ENCODE assay signal across 8 mouse cellular contexts in the genomic region with DNA sequence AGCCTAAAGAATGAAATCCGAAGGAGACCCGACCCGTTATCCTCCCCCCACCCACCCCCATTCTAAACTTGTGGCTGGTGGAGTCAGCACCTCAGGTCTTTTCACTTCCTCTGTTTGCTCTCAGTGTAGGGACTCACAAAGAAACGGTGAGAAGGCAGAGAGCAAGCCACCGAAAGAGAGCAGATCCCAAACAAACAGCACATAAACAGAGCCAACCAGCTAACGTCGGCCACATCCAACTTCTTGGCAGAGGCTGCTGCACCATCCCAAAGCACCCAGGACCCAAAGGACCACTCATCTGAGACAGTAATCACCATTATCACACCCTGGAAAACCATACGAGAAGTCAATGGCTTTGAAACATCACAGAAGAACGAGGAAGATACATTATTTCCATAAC. TPM values are rescaled to one million over a fixed set of nuclear protein-coding genes. Genes with fewer than 3 reads are reported as not detected.
DNase-seq lines count a peak whose midpoint lies in the region; ATAC-seq and TF ChIP-seq lines count a peak whose summit lies in the region.

No protein-coding gene starts in this region.

- no peaks in the 10 kb centered on the region for H3K27me3 ChIP-seq in heart, embryonic 10.5 days (ENCODE audit: insufficient read depth, poor library complexity, severe bottlenecking)
- no peaks in the 10 kb centered on the region for H3K27me3 ChIP-seq in C2C12 (ENCODE audit: control insufficient read depth, insufficient read depth, insufficient read length)
- H3K27me3 ChIP-seq in forebrain, embryonic 16.5 days (replicated peaks; ENCODE audit: control insufficient read depth, insufficient read depth, low read length): no peaks in the 10 kb centered on the region

- peak overlapping the region; percentile 93 for H3ac ChIP-seq in C2C12 (ENCODE audit: control insufficient read depth, insufficient read length, low read depth)

- WGBS in heart, embryonic 10.5 days: 40% methylated on average over 9 of the region's 9 CpGs
- 32% methylated on average over 9 of the region's 9 CpGs for WGBS in forebrain, embryonic 16.5 days
- WGBS in macrophage (ENCODE audit: missing documents): under 1% methylated on average over 9 of the region's 9 CpGs

- peak overlapping the region; percentile 72 for H3K4me2 ChIP-seq in forebrain, embryonic 16.5 days (ENCODE audit: low read length)

- peaks cover 57% of the 10 kb centered on the region for H3K79me3 ChIP-seq in C2C12 (ENCODE audit: low read depth)

- H3K9ac ChIP-seq in forebrain, embryonic 16.5 days (replicated peaks; ENCODE audit: low read depth, low read length): peak overlapping the region; percentile 87

- peak overlapping the region; percentile 91 for H3K4me3 ChIP-seq in heart, embryonic 10.5 days
- peak overlapping the region; percentile 83 for H3K4me3 ChIP-seq in C2C12 (ENCODE audit: insufficient read depth, poor library complexity, severe bottlenecking)
- peak overlapping the region; percentile 83 for H3K4me3 ChIP-seq in forebrain, embryonic 16.5 days (replicated peaks; ENCODE audit: low read length)
- H3K4me3 ChIP-seq in macrophage (ENCODE audit: inconsistent target): peak overlapping the region; percentile 61

- 0 out of 2 replicates have a peak overlapping the region, but pooled peaks have one; percentile 42 for H3K27ac ChIP-seq in heart, embryonic 10.5 days
- no peak overlapping the region for H3K27ac ChIP-seq in forebrain, embryonic 16.5 days (ENCODE audit: low read length)
- peak overlapping the region; percentile 64 for H3K27ac ChIP-seq in macrophage

- no peak for DNase-seq in heart, embryonic 10.5 days (ENCODE audit: low spot score)
- no peak for DNase-seq in heart, postnatal 10 days
- DNase-seq in gastrocnemius, postnatal 10 days: no peak
- no peak for DNase-seq in ovary, postnatal 10 days (ENCODE audit: low spot score)
- DNase-seq in layer of hippocampus, postnatal 25 days (ENCODE audit: extremely low spot score in 1 of 2, low spot score in 1 of 2): no peak

- intact Hi-C loops in heart, postnatal 10 days (cut with DNase I): no loop called here

- H3K9me3 ChIP-seq in heart, embryonic 10.5 days: no peaks in the 10 kb centered on the region
- no peaks in the 10 kb centered on the region for H3K9me3 ChIP-seq in forebrain, embryonic 16.5 days (ENCODE audit: control insufficient read depth, low read length)

- no peak for ATAC-seq in forebrain, embryonic 16.5 days

- H3K36me3 ChIP-seq in heart, embryonic 10.5 days: peaks cover 23% of the 10 kb centered on the region
- H3K36me3 ChIP-seq in C2C12 (ENCODE audit: control insufficient read depth, insufficient read depth): peaks cover 27% of the 10 kb centered on the region
- peaks cover 13% of the 10 kb centered on the region for H3K36me3 ChIP-seq in forebrain, embryonic 16.5 days (ENCODE audit: control insufficient read depth, insufficient read depth)
- peaks cover 22% of the 10 kb centered on the region; the same call in 1 of the 2 replicates for H3K36me3 ChIP-seq in macrophage (ENCODE audit: inconsistent target)

- peaks cover 27% of the 10 kb centered on the region for H3K4me1 ChIP-seq in heart, embryonic 10.5 days
- H3K4me1 ChIP-seq in forebrain, embryonic 16.5 days (replicated peaks; ENCODE audit: control insufficient read depth, insufficient read depth, low read length): peaks cover 19% of the 10 kb centered on the region

- no peak for TF ChIP-seq CTCF in C2C12 (IDR thresholded peaks at IDR 0.05; ENCODE audit: control insufficient read depth, insufficient read depth, insufficient read length)

- peaks cover 61% of the 10 kb centered on the region for H3K79me2 ChIP-seq in C2C12 (ENCODE audit: control insufficient read depth, insufficient read depth)
- peaks cover 56% of the 10 kb centered on the region for H3K79me2 ChIP-seq in macrophage (ENCODE audit: inconsistent target)

TF ChIP-seq in C2C12, 6 proteins besides CTCF, POLR2A, EP300 and RAD21:
- TF ChIP-seq FOSL1 (IDR thresholded peaks at IDR 0.05; ENCODE audit: insufficient read depth, low read length, poor library complexity, severe bottlenecking) (no peak), MYOD1 (IDR thresholded peaks at IDR 0.05; ENCODE audit: control insufficient read depth, insufficient read length, low read depth) (no peak)

RNA-seq across cellular contexts. Expression of a gene that starts 1.1 kb away (rescaled TPM):
- 0.96 and 1.3 TPM in 2 replicates for polyA plus RNA-seq in heart, embryonic 10.5 days (2016; fragmentation: Nextera tagmentation; extraction: Ambion mirVana)
- 10 to 100 TPM; 19.4 to 26.7 TPM for total RNA-seq in heart, postnatal 10 days (2021)
- polyA plus RNA-seq in C2C12 (2012; fragmentation: generic; extraction: Trizol): 28.3 TPM
- polyA plus RNA-seq in forebrain, embryonic 16.5 days (2015; fragmentation: Nextera tagmentation; extraction: Ambion mirVana): 4.1 and 4.7 TPM in 2 replicates
- total RNA-seq in macrophage (2018; cell fraction: chromatin; rRNA removed): 10 to 100 TPM in 14 of 26 experiments, 1 to 10 TPM in 12; 3.1 to 22.8 (median 10.8) TPM
- 10 to 100 TPM; 14.7 to 51.5 (median 32.9) TPM for total RNA-seq in macrophage (2018; cell fraction: cytosol; rRNA removed)
- total RNA-seq in macrophage (2018; cell fraction: nucleus; rRNA removed): 10 to 100 TPM in 21 of 26 experiments, 1 to 10 TPM in 5; 7.7 to 51.0 (median 24.1) TPM
- polyA plus RNA-seq in macrophage (2018): 25.4 to 37.6 TPM (median 25.7 TPM) in 3 replicates
- 10 to 100 TPM; 46.8 to 49.7 TPM for total RNA-seq in gastrocnemius, postnatal 10 days (2021)
- 100 to 1,000 TPM; 104 to 105 TPM for total RNA-seq in layer of hippocampus, postnatal 25 days (2021)

RNA-seq across cellular contexts. Expression of a gene that starts 22.9 kb away (rescaled TPM):
- 11.6 and 17.0 TPM in 2 replicates for polyA plus RNA-seq in heart, embryonic 10.5 days (2016; fragmentation: Nextera tagmentation; extraction: Ambion mirVana)
- total RNA-seq in heart, postnatal 10 days (2021): 10 to 100 TPM; 10.8 to 11.8 TPM
- polyA plus RNA-seq in C2C12 (2012; fragmentation: generic; extraction: Trizol): 8.7 TPM
- 17.1 and 19.5 TPM in 2 replicates for polyA plus RNA-seq in forebrain, embryonic 16.5 days (2015; fragmentation: Nextera tagmentation; extraction: Ambion mirVana)
- total RNA-seq in macrophage (2018; cell fraction: chromatin; rRNA removed): 10 to 100 TPM; 37.3 to 76.4 (median 49.9) TPM
- 10 to 100 TPM; 18.8 to 25.0 (median 21.2) TPM for total RNA-seq in macrophage (2018; cell fraction: cytosol; rRNA removed)
- total RNA-seq in macrophage (2018; cell fraction: nucleus; rRNA removed): 10 to 100 TPM; 24.8 to 40.9 (median 32.6) TPM
- polyA plus RNA-seq in macrophage (2018): 16.4 to 22.4 TPM (median 16.9 TPM) in 3 replicates
- 1 to 10 TPM; 8.4 to 9.7 TPM for total RNA-seq in gastrocnemius, postnatal 10 days (2021)
- 10 to 100 TPM; 19.2 to 20.6 TPM for total RNA-seq in layer of hippocampus, postnatal 25 days (2021)

RNA-seq across cellular contexts. Expression of a gene that starts 32.3 kb away (rescaled TPM):
- polyA plus RNA-seq in heart, embryonic 10.5 days (2016; fragmentation: Nextera tagmentation; extraction: Ambion mirVana): 0.30 TPM in 1 of 2 replicates, not detected in the other
- not detected for total RNA-seq in heart, postnatal 10 days (2021)
- 0.14 TPM for polyA plus RNA-seq in C2C12 (2012; fragmentation: generic; extraction: Trizol)
- polyA plus RNA-seq in forebrain, embryonic 16.5 days (2015; fragmentation: Nextera tagmentation; extraction: Ambion mirVana): 0.57 and 0.85 TPM in 2 replicates
- total RNA-seq in macrophage (2018; cell fraction: chromatin; rRNA removed): 1 to 10 TPM in 8 of 26 experiments, not detected in 18; 1.5 to 2.2 (median 2.0) TPM
- total RNA-seq in macrophage (2018; cell fraction: cytosol; rRNA removed): not detected
- 1 to 10 TPM in 3 of 26 experiments, not detected in 23; 1.2 to 1.8 (median 1.4) TPM for total RNA-seq in macrophage (2018; cell fraction: nucleus; rRNA removed)
- not detected in 3 replicates for polyA plus RNA-seq in macrophage (2018)
- total RNA-seq in gastrocnemius, postnatal 10 days (2021): not detected
- total RNA-seq in layer of hippocampus, postnatal 25 days (2021): 1 to 10 TPM in 1 of 2 experiments, under 1 TPM in 1; 0.63 to 1.3 TPM

RNA-seq across cellular contexts. Expression of a gene that starts 38.8 kb away (rescaled TPM):
- polyA plus RNA-seq in heart, embryonic 10.5 days (2016; fragmentation: Nextera tagmentation; extraction: Ambion mirVana): 387 and 414 TPM in 2 replicates
- 100 to 1,000 TPM; 677 to 703 TPM for total RNA-seq in heart, postnatal 10 days (2021)
- polyA plus RNA-seq in C2C12 (2012; fragmentation: generic; extraction: Trizol) (1,391 TPM), macrophage (2018) (992 to 1,238 TPM (median 1,231 TPM) in 3 replicates)
- polyA plus RNA-seq in forebrain, embryonic 16.5 days (2015; fragmentation: Nextera tagmentation; extraction: Ambion mirVana): 298 and 306 TPM in 2 replicates
- 100 to 1,000 TPM; 108 to 477 (median 140) TPM for total RNA-seq in macrophage (2018; cell fraction: chromatin; rRNA removed)
- 1,000 to 10,000 TPM in 6 of 26 experiments, 100 to 1,000 TPM in 20; 449 to 1,138 (median 724) TPM for total RNA-seq in macrophage (2018; cell fraction: cytosol; rRNA removed)
- total RNA-seq in macrophage (2018; cell fraction: nucleus; rRNA removed): 100 to 1,000 TPM; 131 to 371 (median 177) TPM
- total RNA-seq in gastrocnemius, postnatal 10 days (2021): 100 to 1,000 TPM; 793 to 832 TPM
- total RNA-seq in layer of hippocampus, postnatal 25 days (2021): 100 to 1,000 TPM; 327 to 397 TPM

RNA-seq across cellular contexts. Expression of a gene that starts 40.2 kb away (rescaled TPM):
- polyA plus RNA-seq in heart, embryonic 10.5 days (2016; fragmentation: Nextera tagmentation; extraction: Ambion mirVana): 517 and 557 TPM in 2 replicates
- total RNA-seq in heart, postnatal 10 days (2021): 100 to 1,000 TPM; 184 to 186 TPM
- polyA plus RNA-seq in C2C12 (2012; fragmentation: generic; extraction: Trizol): 690 TPM
- polyA plus RNA-seq in forebrain, embryonic 16.5 days (2015; fragmentation: Nextera tagmentation; extraction: Ambion mirVana): 403 and 431 TPM in 2 replicates
- total RNA-seq in macrophage (2018; cell fraction: chromatin; rRNA removed): 10 to 100 TPM; 10.0 to 72.1 (median 43.9) TPM
- total RNA-seq in macrophage (2018; cell fraction: cytosol; rRNA removed): 100 to 1,000 TPM in 17 of 26 experiments, 10 to 100 TPM in 9; 79.3 to 179 (median 122) TPM
- total RNA-seq in macrophage (2018; cell fraction: nucleus; rRNA removed): 10 to 100 TPM; 15.5 to 75.8 (median 38.9) TPM
- polyA plus RNA-seq in macrophage (2018): 79.7 to 207 TPM (median 133 TPM) in 3 replicates
- 100 to 1,000 TPM; 174 to 190 TPM for total RNA-seq in gastrocnemius, postnatal 10 days (2021)
- total RNA-seq in layer of hippocampus, postnatal 25 days (2021): 100 to 1,000 TPM; 125 to 144 TPM
